Mouse (Mus musculus): ENCODE data around the gene Park7. TPM values are rescaled to one million over a fixed set of nuclear protein-coding genes. Genes with fewer than 3 reads are reported as not detected.

Park7 gene
- total and polyA plus RNA-seq, 3 experiments, result 337 to 555 (median 495) TPM

GRCm38 (mm10) chr4:150898716-150899365, 15.4 kb downstream of the Park7 start:
- dilution Hi-C loops (cut with MboI; ENCODE audit: extremely low pct_ligation_motif_present, extremely low pct_unique_long_range_greater_than_20kb, low sequenced_read_pairs) (no loop called here), in situ Hi-C loops (cut with MboI; ENCODE audit: low pct_ligation_motif_present, low pct_unique_long_range_greater_than_20kb, low sequenced_read_pairs) (loop anchor here (10.0 kb wide), 1 partner anchor 224 kb away; no protein-coding TSS in a partner anchor)
- Histone ChIP-seq H3K4me2 (ENCODE audit: insufficient read depth, low read depth, poor library complexity, severe bottlenecking) (no peak overlapping the region), H3K4me1 (ENCODE audit: control insufficient read depth in 1 of 2, insufficient read depth in 2 of 2) (peaks cover 3 to 40% of the 10 kb centered on the region in 2 experiments; a peak in 2 of 4 replicates), H3K79me2 (replicated peaks; ENCODE audit: control insufficient read depth, extremely low read depth, insufficient read depth, poor library complexity, severe bottlenecking) (no peaks in the 10 kb centered on the region), H3K27me3 (replicated peaks) (no peaks in the 10 kb centered on the region), H3K9me3 (replicated peaks; ENCODE audit: low read length) (no peaks in the 10 kb centered on the region), H3K9ac (ENCODE audit: insufficient read depth, low read depth) (no peak overlapping the region), H3K27ac (ENCODE audit: insufficient read depth, low read depth) (no peak overlapping the region), H3K36me3 (replicated peaks in 1 of 2; ENCODE audit: control insufficient read depth in 1 of 2, insufficient read depth in 1 of 2, low read length in 1 of 2) (peaks cover 73 to 87% of the 10 kb centered on the region in 2 experiments), H3K4me3 (replicated peaks in 1 of 3; ENCODE audit: low read depth in 2 of 3, low read length in 2 of 3, poor library complexity in 1 of 3) (no peak overlapping the region)
- peak; percentile 73 for DNase-seq (ENCODE audit: extremely low read depth)
- TF ChIP-seq ZNF384 (IDR thresholded peaks at IDR 0.05; ENCODE audit: low read depth, low read length), result no peak
- TF ChIP-seq ZMIZ1 (IDR thresholded peaks at IDR 0.05; ENCODE audit: low read depth, low read length), result no peak
- TF ChIP-seq E2F4 (IDR thresholded peaks at IDR 0.05; ENCODE audit: insufficient replicate concordance, low read depth, low read length), result no peak
- TF ChIP-seq MYC (IDR thresholded peaks at IDR 0.05; ENCODE audit: low read depth, low read length), result no peak
- no peak for TF ChIP-seq CHD2 (IDR thresholded peaks at IDR 0.05; ENCODE audit: low read length)
- no peak for TF ChIP-seq UBTF (IDR thresholded peaks at IDR 0.05; ENCODE audit: low read depth, low read length)
- no peak for TF ChIP-seq ZKSCAN1 (IDR thresholded peaks at IDR 0.05; ENCODE audit: borderline replicate concordance, low read depth, low read length)
- TF ChIP-seq NELFE (IDR thresholded peaks at IDR 0.05; ENCODE audit: low read depth, low read length), result no peak
- no peak for TF ChIP-seq JUN (IDR thresholded peaks at IDR 0.05; ENCODE audit: insufficient read depth, low read depth, low read length)
- TF ChIP-seq ETS1 (conservative IDR thresholded peaks at IDR 0.05; ENCODE audit: low read depth, low read length), result no peak
- no peak for TF ChIP-seq MXI1 (IDR thresholded peaks at IDR 0.05; ENCODE audit: low read depth, low read length)
- no peak for TF ChIP-seq TBP (conservative IDR thresholded peaks at IDR 0.05; ENCODE audit: low read depth, low read length)
- TF ChIP-seq MEF2A (IDR thresholded peaks at IDR 0.05; ENCODE audit: borderline replicate concordance, low read depth, low read length), result no peak
- no peak for TF ChIP-seq POLR2AphosphoS2 (IDR thresholded peaks at IDR 0.05; ENCODE audit: low read depth, low read length)
- no peak for TF ChIP-seq EP300 (IDR thresholded peaks at IDR 0.05; ENCODE audit: low read length)
- TF ChIP-seq SMC3 (IDR thresholded peaks at IDR 0.05; ENCODE audit: low read depth, low read length), result peak; percentile 75
- no peak for TF ChIP-seq MAFK (IDR thresholded peaks at IDR 0.05; ENCODE audit: insufficient replicate concordance, low read length)
- no peak for TF ChIP-seq POLR2A (IDR thresholded peaks at IDR 0.05; ENCODE audit: low read depth, low read length)
- TF ChIP-seq SIN3A (IDR thresholded peaks at IDR 0.05; ENCODE audit: low read length), result no peak
- TF ChIP-seq USF2 (conservative IDR thresholded peaks at IDR 0.05; ENCODE audit: low read depth, low read length), result no peak
- no peak for TF ChIP-seq JUND (conservative IDR thresholded peaks at IDR 0.05; ENCODE audit: low read depth, low read length)
- no peak for TF ChIP-seq KAT2A (IDR thresholded peaks at IDR 0.05; ENCODE audit: insufficient replicate concordance, low read length)
- no peak for TF ChIP-seq NRF1 (IDR thresholded peaks at IDR 0.05; ENCODE audit: low read depth, low read length)
- TF ChIP-seq GABPA (IDR thresholded peaks at IDR 0.05; ENCODE audit: insufficient replicate concordance, low read depth, low read length), result no peak
- TF ChIP-seq USF1 (IDR thresholded peaks at IDR 0.05; ENCODE audit: low read depth, low read length), result no peak
- TF ChIP-seq IRF4 (IDR thresholded peaks at IDR 0.05; ENCODE audit: low read depth, low read length), result no peak
- peak; percentile 20; the same call in 1 of the 2 replicates for TF ChIP-seq ZC3H11A (IDR thresholded peaks at IDR 0.05; ENCODE audit: low read depth, low read length)
- peak; percentile 85 for TF ChIP-seq ELF1 (IDR thresholded peaks at IDR 0.05; ENCODE audit: low read depth, low read length)
- no peak for TF ChIP-seq HCFC1 (IDR thresholded peaks at IDR 0.05; ENCODE audit: low read depth, low read length)
- TF ChIP-seq MAX (IDR thresholded peaks at IDR 0.05; ENCODE audit: low read length), result no peak
- no peak for TF ChIP-seq PAX5 (IDR thresholded peaks at IDR 0.05; ENCODE audit: low read length)
- no peak for TF ChIP-seq RCOR1 (conservative IDR thresholded peaks at IDR 0.05; ENCODE audit: low read depth, low read length)
- TF ChIP-seq CHD1 (IDR thresholded peaks at IDR 0.05; ENCODE audit: low read depth, low read length), result no peak
- TF ChIP-seq RAD21 (IDR thresholded peaks at IDR 0.05; ENCODE audit: low read depth, low read length), result peak; percentile 84
- TF ChIP-seq MAZ (IDR thresholded peaks at IDR 0.05; ENCODE audit: low read depth, low read length), result no peak
- TF ChIP-seq BHLHE40 (IDR thresholded peaks at IDR 0.05; ENCODE audit: low read depth, low read length), result no peak
- TF ChIP-seq TCF12 (IDR thresholded peaks at IDR 0.05; ENCODE audit: low read depth, low read length), result no peak
- TF ChIP-seq CTCF (conservative IDR thresholded peaks at IDR 0.05 in 1 of 2, IDR thresholded peaks at IDR 0.05 in 1 of 2; ENCODE audit: low read depth in 2 of 2, low read length in 2 of 2), result peak; percentile 83 to 88

Measured in CH12.LX (cell line).